Mouse (Mus musculus) lung, postnatal 0 days (tissue): Measurements from ENCODE around the gene Tcte1. TPM values are rescaled to one million over a fixed set of nuclear protein-coding genes. Genes with fewer than 3 reads are reported as not detected.
A peak's percentile ranks its signal among the peaks of the same experiment; 100 is the strongest.

ENCODE experiments used
- ATAC-seq: fragments of 200-750 bp; cut with Nextera tagmentation; 2 replicates; pipeline ENCODE4 v1.8.0; 2017; ENCODE audit warnings: moderate library complexity
- DNase-seq: peaks from one replicate; pipeline ENCODE4 v3.0.0-alpha.2; 2016; ENCODE audit warnings: low spot score
- H3K27ac ChIP-seq: fragments of 300-500 bp; sonication (generic); 2 replicates; pipeline ENCODE4 v1.5.1; 2014; ENCODE audit warnings: antibody characterized with exemption, mild to moderate bottlenecking, low read length, mixed read lengths
- H3K27me3 ChIP-seq: fragments of 300-500 bp; sonication (generic); replicated peaks from 2 replicates; pipeline ENCODE4 v1.6.1; 2014; ENCODE audit warnings: low read length, mixed read lengths; ENCODE audit not compliant: insufficient read depth
- H3K36me3 ChIP-seq: fragments of 300-500 bp; sonication (generic); 2 replicates; pipeline ENCODE4 v1.6.1; 2014; ENCODE audit warnings: low read length, mixed read lengths; ENCODE audit not compliant: insufficient read depth
- H3K4me1 ChIP-seq: fragments of 300-500 bp; sonication (generic); 2 replicates; pipeline ENCODE4 v1.6.1; 2014; ENCODE audit warnings: antibody characterized with exemption, low read depth, low read length, mixed read lengths; ENCODE audit not compliant: insufficient read depth
- H3K4me2 ChIP-seq: fragments of 300-500 bp; sonication (generic); replicated peaks from 2 replicates; pipeline ENCODE4 v1.6.1; 2014; ENCODE audit warnings: low read depth, mild to moderate bottlenecking, low read length, moderate library complexity, mixed read lengths
- H3K4me3 ChIP-seq: fragments of 300-500 bp; sonication (generic); 2 replicates; pipeline ENCODE4 v1.5.1; 2014; ENCODE audit warnings: low read depth, low read length
- H3K9ac ChIP-seq: fragments of 300-500 bp; sonication (generic); replicated peaks from 2 replicates; pipeline ENCODE4 v1.6.1; 2014; ENCODE audit warnings: low read depth, mild to moderate bottlenecking
- H3K9me3 ChIP-seq: fragments of 300-500 bp; sonication (generic); 2 replicates; pipeline ENCODE4 v1.6.1; 2016; ENCODE audit warnings: low read length, mixed read lengths
- CTCF ChIP-seq: IDR thresholded peaks from 2 replicates; pipeline ENCODE4 v1.5.1; 2016; ENCODE audit warnings: antibody characterized with exemption, mild to moderate bottlenecking
- EP300 ChIP-seq: IDR thresholded peaks from 2 replicates; pipeline ENCODE4 v1.6.1; 2016; ENCODE audit warnings: antibody characterized with exemption, mild to moderate bottlenecking, control low read depth
- WGBS: fragments of 180-500 bp; shearing (Covaris S2); extraction: QIAGEN DNeasy Blood & Tissue Kit; methylation state at CpG from one replicate; pipeline ENCODE4 v1.1.7; 2014; 5-methylcytosine and 5-hydroxymethylcytosine counted together
- polyA plus RNA-seq: library from polyadenylated mRNA; unstranded; fragments of >200 nt; fragmentation: Nextera tagmentation; extraction: Ambion mirVana; gene quantifications from 2 replicates; pipeline ENCODE4 v1.2.1, GENCODE M21; 2015

Gene Tcte1
- polyA plus RNA-seq, 1 experiment from 2014 or later: 2.8 TPM

DNA sequence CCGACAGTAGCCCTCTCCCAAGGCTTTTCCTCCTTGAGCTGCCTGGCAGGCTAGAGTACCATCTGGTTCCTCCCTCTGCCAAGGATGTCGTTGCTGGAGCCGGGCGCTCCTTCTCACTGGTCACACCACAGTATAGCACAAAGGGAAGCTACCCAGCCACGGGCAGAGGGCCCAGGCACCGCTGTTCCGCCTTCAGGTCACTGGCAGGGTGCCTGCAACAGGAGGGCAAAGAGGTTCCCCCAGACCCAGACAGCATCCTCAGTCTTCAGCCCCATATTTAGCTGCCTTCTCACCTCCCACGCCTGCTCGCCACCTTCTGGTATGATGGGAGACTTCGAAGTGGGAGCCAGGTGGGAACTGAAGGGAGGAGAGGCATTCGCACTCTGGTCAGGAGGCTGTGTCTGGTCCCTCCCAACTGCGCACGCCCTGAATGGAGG is 7.1 kb downstream of the Tcte1 start:
- Histone ChIP-seq H3K27ac (no peak overlapping the region), H3K9me3 (no peaks in the 10 kb centered on the region), H3K27me3 (peaks cover 6% of the 10 kb centered on the region), H3K4me1 (no peaks in the 10 kb centered on the region), H3K36me3 (no peaks in the 10 kb centered on the region), H3K4me3 (no peak overlapping the region), H3K4me2 (no peak overlapping the region), H3K9ac (no peak overlapping the region)
- DNase-seq (no peak), ATAC-seq (no peak)
- 43% methylated on average over 13 of the region's 13 CpGs for WGBS
- TF ChIP-seq CTCF: no peak
- no peak for TF ChIP-seq EP300

DNA sequence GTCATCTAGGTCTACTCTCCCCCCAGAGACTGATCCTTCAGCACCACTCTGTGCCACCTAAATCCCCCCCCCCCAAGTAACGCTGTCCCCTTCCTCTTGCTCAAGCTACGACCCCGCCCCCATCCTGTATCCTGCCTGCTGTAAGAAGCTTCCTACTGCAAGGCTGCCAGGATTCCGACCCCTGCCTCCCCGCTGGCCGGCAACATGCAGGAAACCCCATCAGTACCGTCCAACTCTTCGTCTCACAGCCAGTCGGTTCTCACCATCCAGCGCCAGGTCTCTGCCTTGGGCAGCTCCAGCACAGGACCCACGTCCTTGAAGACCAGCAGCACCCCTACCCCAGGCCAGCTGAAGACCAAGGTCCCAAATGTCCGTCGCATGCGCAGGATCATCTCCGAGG is 9.7 kb downstream of the Tcte1 start:
- no peaks in the 10 kb centered on the region for H3K4me1 ChIP-seq
- H3K27ac ChIP-seq: no peak overlapping the region
- H3K9me3 ChIP-seq: no peaks in the 10 kb centered on the region
- H3K9ac ChIP-seq: no peak overlapping the region
- H3K27me3 ChIP-seq: peaks cover 6% of the 10 kb centered on the region
- no peak overlapping the region for H3K4me3 ChIP-seq
- ATAC-seq (no peak), DNase-seq (no peak)
- no peaks in the 10 kb centered on the region for H3K36me3 ChIP-seq
- 40% methylated on average over 15 of the region's 15 CpGs for WGBS
- no peak overlapping the region for H3K4me2 ChIP-seq
- TF ChIP-seq EP300: no peak
- no peak for TF ChIP-seq CTCF

GRCm38 (mm10) chr17:45536264-45536663 is 13.0 kb downstream of the Tcte1 start:
- Histone ChIP-seq H3K4me2 (no peak overlapping the region), H3K27me3 (no peaks in the 10 kb centered on the region; the same call in 1 of the 2 replicates), H3K36me3 (no peaks in the 10 kb centered on the region), H3K27ac (no peak overlapping the region), H3K9ac (no peak overlapping the region), H3K4me1 (no peaks in the 10 kb centered on the region), H3K4me3 (no peak overlapping the region), H3K9me3 (no peaks in the 10 kb centered on the region)
- 12% methylated on average over 5 of the region's 5 CpGs for WGBS
- peak; percentile 26 for DNase-seq
- TF ChIP-seq CTCF (no peak), EP300 (no peak)
- no peak for ATAC-seq

DNA sequence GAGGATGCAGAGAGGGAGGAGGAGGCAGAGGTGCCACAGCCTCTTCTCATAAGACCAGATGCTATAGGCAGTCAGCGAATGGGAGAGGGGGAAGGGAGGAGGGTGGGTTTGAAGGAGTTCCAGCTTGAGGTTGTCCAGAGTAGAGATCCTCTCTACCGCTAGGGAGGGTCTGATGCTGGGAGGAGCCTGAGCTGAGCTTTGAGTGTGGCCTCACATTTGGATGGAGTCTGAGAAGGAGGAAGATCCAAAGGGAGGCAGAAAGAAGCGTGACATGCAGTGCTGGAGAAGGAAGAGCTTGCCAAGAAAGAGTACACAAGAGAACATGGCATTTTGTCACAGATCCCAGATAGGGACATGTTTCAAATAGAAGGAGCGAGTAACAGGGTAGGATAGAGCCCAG is 15.2 kb downstream of the Tcte1 start:
- no peak overlapping the region for H3K27ac ChIP-seq
- WGBS: 59% methylated on average over 4 of the region's 4 CpGs

GRCm38 (mm10) chr17:45539664-45540063 is 16.4 kb downstream of the Tcte1 start:
- Histone ChIP-seq H3K27ac (no peak overlapping the region), H3K4me2 (no peak overlapping the region), H3K27me3 (peaks cover 10% of the 10 kb centered on the region), H3K4me1 (no peaks in the 10 kb centered on the region), H3K9ac (no peak overlapping the region), H3K9me3 (no peaks in the 10 kb centered on the region), H3K4me3 (no peak overlapping the region), H3K36me3 (no peaks in the 10 kb centered on the region)
- TF ChIP-seq CTCF (no peak), EP300 (no peak)
- no peak for ATAC-seq
- WGBS: 68% methylated on average over 21 of the region's 21 CpGs
- DNase-seq: no peak

More for the DNA sequence above, 15.2 kb downstream of the Tcte1 start:
- no peak overlapping the region for H3K4me3 ChIP-seq
- H3K36me3 ChIP-seq: no peaks in the 10 kb centered on the region
- ATAC-seq (no peak), DNase-seq (no peak)
- TF ChIP-seq CTCF: no peak
- TF ChIP-seq EP300: no peak
- no peak overlapping the region for H3K9ac ChIP-seq
- H3K9me3 ChIP-seq: no peaks in the 10 kb centered on the region
- H3K4me1 ChIP-seq: no peaks in the 10 kb centered on the region
- H3K27me3 ChIP-seq: no peaks in the 10 kb centered on the region; the same call in 1 of the 2 replicates
- H3K4me2 ChIP-seq: no peak overlapping the region

GRCm38 (mm10) chr17:45542129-45542528 is 18.9 kb downstream of the Tcte1 start:
- H3K4me1 ChIP-seq: 0 out of 2 replicates have a peak, but pooled peaks cover 8% of the 10 kb centered on the region
- H3K9ac ChIP-seq: no peak overlapping the region
- peaks cover 33% of the 10 kb centered on the region for H3K27me3 ChIP-seq
- no peaks in the 10 kb centered on the region for H3K9me3 ChIP-seq
- WGBS: 11% methylated on average over 6 of the region's 6 CpGs
- no peaks in the 10 kb centered on the region for H3K36me3 ChIP-seq
- no peak overlapping the region for H3K4me3 ChIP-seq
- TF ChIP-seq EP300: no peak
- no peak for TF ChIP-seq CTCF
- DNase-seq: no peak
- no peak overlapping the region for H3K4me2 ChIP-seq
- no peak overlapping the region for H3K27ac ChIP-seq
- no peak for ATAC-seq

GRCm38 (mm10) chr17:45542705-45543104 is 19.5 kb downstream of the Tcte1 start:
- DNase-seq: no peak
- Histone ChIP-seq H3K36me3 (no peaks in the 10 kb centered on the region), H3K4me2 (no peak overlapping the region), H3K9me3 (no peaks in the 10 kb centered on the region), H3K27me3 (peaks cover 38% of the 10 kb centered on the region), H3K4me1 (0 out of 2 replicates have a peak, but pooled peaks cover 8% of the 10 kb centered on the region), H3K9ac (no peak overlapping the region), H3K27ac (no peak overlapping the region), H3K4me3 (no peak overlapping the region)
- 54% methylated on average over 2 of the region's 2 CpGs for WGBS
- TF ChIP-seq CTCF: no peak
- no peak for TF ChIP-seq EP300
- ATAC-seq: no peak
